7 mouse cellular contexts compared by ENCODE assay signal in genomic region chr11:60543211-60543610, GRCm38 (mm10). TPM values are rescaled to one million over a fixed set of nuclear protein-coding genes. Genes with fewer than 3 reads are reported as not detected.
DNase-seq lines count a peak whose midpoint lies in the region; ATAC-seq and TF ChIP-seq lines count a peak whose summit lies in the region.
"Not testable (repeated sequence)": the region's sequence is repeated elsewhere in the genome, so short reads cannot be mapped to it uniquely, and the experiment has no call there.

No protein-coding gene starts in this region.

- not testable (repeated sequence) for H3K4me3 ChIP-seq in CH12.LX (replicated peaks in 1 of 3; ENCODE audit: low read depth in 2 of 3, low read length in 2 of 3, poor library complexity in 1 of 3); hindbrain, embryonic 13.5 days; kidney, adult 2 months (ENCODE audit: insufficient read depth, low read depth, low read length); midbrain, embryonic 11.5 days (ENCODE audit: low read depth, low read length); midbrain, embryonic 14.5 days (replicated peaks; ENCODE audit: low read depth, low read length); neural tube, embryonic 12.5 days

- in situ Hi-C loops in CH12.LX (cut with MboI; ENCODE audit: low pct_ligation_motif_present, low pct_unique_long_range_greater_than_20kb, low sequenced_read_pairs) = not testable (repeated sequence)

- H3K4me1 ChIP-seq in CH12.LX (ENCODE audit: control insufficient read depth in 1 of 2, insufficient read depth in 2 of 2) = peaks cover 6 to 59% of the 10 kb centered on the region in 2 experiments; a peak in 2 of 4 replicates
- H3K4me1 ChIP-seq in hindbrain, embryonic 13.5 days (replicated peaks) = peaks cover 62% of the 10 kb centered on the region
- H3K4me1 ChIP-seq in kidney, adult 2 months (ENCODE audit: control insufficient read depth, insufficient read depth, low read length) = peaks cover 28% of the 10 kb centered on the region
- H3K4me1 ChIP-seq in midbrain, embryonic 11.5 days (ENCODE audit: control insufficient read depth, insufficient read depth, low read length) = peaks cover 22% of the 10 kb centered on the region
- H3K4me1 ChIP-seq in midbrain, embryonic 14.5 days (ENCODE audit: control insufficient read depth, insufficient read depth, low read length) = peaks cover 45% of the 10 kb centered on the region
- peaks cover 41% of the 10 kb centered on the region for H3K4me1 ChIP-seq in neural tube, embryonic 12.5 days

- peaks cover 93% of the 10 kb centered on the region for H3K79me2 ChIP-seq in CH12.LX (replicated peaks; ENCODE audit: control insufficient read depth, extremely low read depth, insufficient read depth, poor library complexity, severe bottlenecking)

- H3K9ac ChIP-seq in CH12.LX (ENCODE audit: insufficient read depth, low read depth); hindbrain, embryonic 13.5 days; midbrain, embryonic 11.5 days (ENCODE audit: low read length); midbrain, embryonic 14.5 days (replicated peaks; ENCODE audit: low read length); neural tube, embryonic 12.5 days: not testable (repeated sequence)

- H3K9me3 ChIP-seq in CH12.LX (replicated peaks; ENCODE audit: low read length); hindbrain, embryonic 13.5 days; midbrain, embryonic 11.5 days (ENCODE audit: control insufficient read depth, low read length); midbrain, embryonic 14.5 days (ENCODE audit: control insufficient read depth, low read length); neural tube, embryonic 12.5 days: not testable (repeated sequence)

- not testable (repeated sequence) for ATAC-seq in hindbrain, embryonic 13.5 days (ENCODE audit: low FRiP score); midbrain, embryonic 11.5 days (ENCODE audit: low FRiP score); midbrain, embryonic 14.5 days (ENCODE audit: low FRiP score, low TSS enrichment); neural tube, embryonic 12.5 days (ENCODE audit: low FRiP score, low read depth)

- 0 out of 2 replicates have a peak overlapping the region, but pooled peaks have one; percentile 46 for H3K4me2 ChIP-seq in CH12.LX (ENCODE audit: insufficient read depth, low read depth, poor library complexity, severe bottlenecking)
- H3K4me2 ChIP-seq in hindbrain, embryonic 13.5 days; midbrain, embryonic 11.5 days: not testable (repeated sequence)
- H3K4me2 ChIP-seq in midbrain, embryonic 14.5 days (ENCODE audit: low read length) = 0 out of 2 replicates have a peak overlapping the region, but pooled peaks have one; percentile 13
- H3K4me2 ChIP-seq in neural tube, embryonic 12.5 days (replicated peaks) = peak overlapping the region; percentile 4; the same call in 1 of the 2 replicates

- TF ChIP-seq CTCF in CH12.LX (conservative IDR thresholded peaks at IDR 0.05 in 1 of 2, IDR thresholded peaks at IDR 0.05 in 1 of 2; ENCODE audit: low read depth in 2 of 2, low read length in 2 of 2); kidney, adult 2 months (conservative IDR thresholded peaks at IDR 0.05; ENCODE audit: insufficient read depth, insufficient read length, low read depth, low read length): not testable (repeated sequence)

- H3K36me3 ChIP-seq in CH12.LX (replicated peaks in 1 of 2; ENCODE audit: control insufficient read depth in 1 of 2, insufficient read depth in 1 of 2, low read length in 1 of 2) = peaks cover 15 to 66% of the 10 kb centered on the region in 2 experiments
- H3K36me3 ChIP-seq in hindbrain, embryonic 13.5 days = peaks cover 16% of the 10 kb centered on the region
- not testable (repeated sequence) for H3K36me3 ChIP-seq in kidney, adult 2 months (ENCODE audit: control insufficient read depth, insufficient read depth, low read length); midbrain, embryonic 11.5 days (ENCODE audit: control insufficient read depth, insufficient read depth, low read length)
- peaks cover 26% of the 10 kb centered on the region for H3K36me3 ChIP-seq in midbrain, embryonic 14.5 days (ENCODE audit: control insufficient read depth, insufficient read depth, low read length)
- peaks cover 17% of the 10 kb centered on the region for H3K36me3 ChIP-seq in neural tube, embryonic 12.5 days

- H3K27me3 ChIP-seq in CH12.LX (replicated peaks); hindbrain, embryonic 13.5 days; kidney, adult 2 months (replicated peaks; ENCODE audit: control insufficient read depth, insufficient read depth, low read length); midbrain, embryonic 11.5 days (ENCODE audit: control insufficient read depth, insufficient read depth, low read length); midbrain, embryonic 14.5 days (ENCODE audit: control insufficient read depth, insufficient read depth, low read length); neural tube, embryonic 12.5 days (replicated peaks): not testable (repeated sequence)

- DNase-seq in CH12.LX (ENCODE audit: extremely low read depth); kidney, adult 2 months; midbrain, embryonic 14.5 days: not testable (repeated sequence)
- peak; percentile 85 for DNase-seq in heart, adult 11 months
- DNase-seq in midbrain, embryonic 11.5 days (ENCODE audit: low spot score, missing footprints) = peak; percentile 51

- dilution Hi-C loops in CH12.LX (cut with MboI; ENCODE audit: extremely low pct_ligation_motif_present, extremely low pct_unique_long_range_greater_than_20kb, low sequenced_read_pairs) = not testable (repeated sequence)

- not testable (repeated sequence) for TF ChIP-seq EP300 in CH12.LX (IDR thresholded peaks at IDR 0.05; ENCODE audit: low read length)

- H3K27ac ChIP-seq in CH12.LX (ENCODE audit: insufficient read depth, low read depth); midbrain, embryonic 11.5 days (ENCODE audit: low read depth, low read length); midbrain, embryonic 14.5 days (replicated peaks; ENCODE audit: low read depth, low read length); neural tube, embryonic 12.5 days: not testable (repeated sequence)
- 0 out of 2 replicates have a peak overlapping the region, but pooled peaks have one; percentile 5 for H3K27ac ChIP-seq in hindbrain, embryonic 13.5 days
- peak overlapping the region; percentile 56; the same call in 1 of the 2 replicates for H3K27ac ChIP-seq in kidney, adult 2 months (ENCODE audit: insufficient read depth, low read depth, low read length)

- not testable (repeated sequence) for TF ChIP-seq POLR2A in CH12.LX (IDR thresholded peaks at IDR 0.05; ENCODE audit: low read depth, low read length); kidney, adult 2 months (IDR thresholded peaks at IDR 0.05; ENCODE audit: low read depth, low read length)

- 93% methylated on average over 5 of the region's 5 CpGs for WGBS in hindbrain, embryonic 13.5 days
- WGBS in kidney, adult 2 months = 91% methylated on average over 5 of the region's 5 CpGs
- 91% methylated on average over 5 of the region's 5 CpGs for WGBS in midbrain, embryonic 11.5 days
- WGBS in midbrain, embryonic 14.5 days = 84% methylated on average over 5 of the region's 5 CpGs
- 87% methylated on average over 5 of the region's 5 CpGs for WGBS in neural tube, embryonic 12.5 days

- not testable (repeated sequence) for TF ChIP-seq RAD21 in CH12.LX (IDR thresholded peaks at IDR 0.05; ENCODE audit: low read depth, low read length)

RNA-seq across cellular contexts. Expression of gene Alkbh5, which starts 7.0 kb away (rescaled TPM):
- total RNA-seq in CH12.LX (2012; rRNA removed) (40.5 and 55.0 TPM in 2 replicates), CH12.LX (2014; rRNA removed) (37.2 and 42.7 TPM in 2 replicates)
- polyA plus RNA-seq in CH12.LX (2012; ENCODE audit: insufficient read length, low read depth) = 33.8 and 39.6 TPM in 2 replicates
- 23.5 and 24.9 TPM in 2 replicates for polyA plus RNA-seq in hindbrain, embryonic 13.5 days (2015; fragmentation: Nextera tagmentation; extraction: Ambion mirVana)
- 38.8 and 39.7 TPM in 2 replicates for polyA plus RNA-seq in kidney, adult 2 months (2012; rRNA removed)
- 33.9 and 35.4 TPM in 2 replicates for polyA plus RNA-seq in midbrain, embryonic 11.5 days (2014; fragmentation: Nextera tagmentation; extraction: Ambion mirVana)
- 21.4 and 24.0 TPM in 2 replicates for polyA plus RNA-seq in midbrain, embryonic 14.5 days (2014; fragmentation: Nextera tagmentation; extraction: Ambion mirVana)
- polyA plus RNA-seq in neural tube, embryonic 12.5 days (2016; fragmentation: Nextera tagmentation; extraction: Ambion mirVana) = 28.5 and 34.9 TPM in 2 replicates
